Mouse (Mus musculus) forebrain, embryonic 13.5 days (tissue): ENCODE measurements at regions not wholly inside any gene's neighbourhood (a gene's known extent, or its start where the extent isn't known, plus 50 kb on each side); places are given as distances from the start of the nearest gene placed in this dataset.
A peak's percentile ranks its signal among the peaks of the same experiment; 100 is the strongest.

Source experiments
- ATAC-seq: fragments of 200-750 bp; cut with Nextera tagmentation; 2 replicates; pipeline ENCODE4 v1.8.0; 2017
- H3K27ac ChIP-seq: fragments of 300-500 bp; sonication (generic); 2 replicates; pipeline ENCODE4 v1.5.1; 2015; ENCODE audit warnings: inconsistent platforms, mild to moderate bottlenecking, moderate library complexity
- H3K27me3 ChIP-seq: fragments of 300-500 bp; sonication (generic); 2 replicates; pipeline ENCODE4 v1.6.1; 2015; ENCODE audit warnings: mild to moderate bottlenecking, inconsistent platforms
- H3K36me3 ChIP-seq: fragments of 300-500 bp; sonication (generic); 2 replicates; pipeline ENCODE4 v1.6.1; 2015; ENCODE audit warnings: mild to moderate bottlenecking, inconsistent platforms; ENCODE audit not compliant: poor library complexity, severe bottlenecking
- H3K4me1 ChIP-seq: fragments of 300-500 bp; sonication (generic); 2 replicates; pipeline ENCODE4 v1.6.1; 2015; ENCODE audit warnings: inconsistent platforms
- H3K4me2 ChIP-seq: fragments of 300-500 bp; sonication (generic); 2 replicates; pipeline ENCODE4 v1.6.1; 2015; ENCODE audit warnings: inconsistent platforms, mild to moderate bottlenecking, moderate library complexity
- H3K4me3 ChIP-seq: fragments of 300-500 bp; sonication (generic); 2 replicates; pipeline ENCODE4 v1.5.1; 2015; ENCODE audit warnings: mild to moderate bottlenecking, inconsistent platforms
- H3K9ac ChIP-seq: fragments of 300-500 bp; sonication (generic); 2 replicates; pipeline ENCODE4 v1.6.1; 2015; ENCODE audit warnings: mild to moderate bottlenecking, inconsistent platforms
- H3K9me3 ChIP-seq: fragments of 300-500 bp; sonication (generic); replicated peaks from 2 replicates; pipeline ENCODE4 v1.6.1; 2016; ENCODE audit warnings: inconsistent platforms
- WGBS: fragments of 180-500 bp; shearing (Covaris S2); methylation state at CpG from one replicate; pipeline ENCODE4 v1.1.7; 2015; 5-methylcytosine and 5-hydroxymethylcytosine counted together

GRCm38 (mm10) chr16:76762619-76763283 is 250.8 kb upstream of the Usp25 start:
- H3K4me2 ChIP-seq: no peak overlapping the region
- WGBS: 14% methylated on average over 8 of the region's 8 CpGs
- ATAC-seq: no peak
- no peaks in the 10 kb centered on the region for H3K9me3 ChIP-seq
- no peaks in the 10 kb centered on the region for H3K36me3 ChIP-seq
- H3K4me3 ChIP-seq: no peak overlapping the region
- no peaks in the 10 kb centered on the region for H3K4me1 ChIP-seq
- no peak overlapping the region for H3K9ac ChIP-seq
- H3K27me3 ChIP-seq: no peaks in the 10 kb centered on the region
- H3K27ac ChIP-seq: no peak overlapping the region

DNA sequence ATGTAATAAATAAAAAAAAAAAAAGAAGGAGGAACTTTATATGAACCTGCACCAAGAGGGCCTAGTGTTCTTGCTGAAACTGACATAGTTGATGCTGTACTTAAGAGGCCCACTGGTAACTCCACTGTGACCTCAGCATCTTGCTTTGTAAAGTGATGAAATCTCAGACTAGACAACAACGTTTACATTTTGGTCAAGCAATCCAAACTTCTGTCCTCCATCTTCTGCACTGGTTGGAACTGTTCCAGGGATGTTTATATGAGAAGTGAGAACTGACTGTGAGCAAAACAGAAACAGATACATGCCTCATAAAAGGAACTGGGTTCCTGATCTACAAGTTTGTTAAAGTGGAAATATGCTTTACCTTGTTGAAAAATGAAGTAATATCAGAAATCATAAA is 251.7 kb upstream of the Usp25 start:
- H3K27ac ChIP-seq: no peak overlapping the region
- no peaks in the 10 kb centered on the region for H3K4me1 ChIP-seq
- 82% methylated on average over 1 of the region's 1 CpGs for WGBS
- ATAC-seq: no peak
- no peaks in the 10 kb centered on the region for H3K9me3 ChIP-seq
- no peaks in the 10 kb centered on the region for H3K27me3 ChIP-seq
- H3K4me2 ChIP-seq: no peak overlapping the region
- H3K9ac ChIP-seq: no peak overlapping the region
- no peak overlapping the region for H3K4me3 ChIP-seq
- no peaks in the 10 kb centered on the region for H3K36me3 ChIP-seq

DNA sequence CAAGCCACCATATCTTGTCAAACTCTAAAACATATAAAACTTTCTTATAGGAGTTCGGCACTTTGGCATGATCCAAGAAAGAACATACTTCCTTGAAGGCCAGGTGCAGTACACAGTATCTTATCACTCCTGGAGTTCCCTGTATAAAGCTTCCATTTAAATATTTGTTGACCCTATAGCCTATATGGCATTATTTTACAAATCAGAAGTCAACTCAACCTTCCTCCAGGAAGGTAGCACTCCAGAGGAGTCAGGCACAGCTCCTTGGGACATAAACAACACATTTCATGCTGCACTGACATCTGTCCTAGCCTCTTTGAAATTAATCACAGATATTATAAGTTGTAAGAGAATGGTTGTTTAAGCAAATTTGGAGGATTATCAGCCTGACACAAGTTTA is 252.5 kb upstream of the Usp25 start:
- no peak overlapping the region for H3K27ac ChIP-seq
- H3K4me1 ChIP-seq: no peaks in the 10 kb centered on the region
- H3K4me2 ChIP-seq: no peak overlapping the region
- H3K9me3 ChIP-seq: no peaks in the 10 kb centered on the region
- WGBS: 92% methylated on average over 1 of the region's 1 CpGs
- no peak overlapping the region for H3K9ac ChIP-seq
- H3K27me3 ChIP-seq: no peaks in the 10 kb centered on the region
- no peaks in the 10 kb centered on the region for H3K36me3 ChIP-seq
- ATAC-seq: no peak
- H3K4me3 ChIP-seq: no peak overlapping the region

GRCm38 (mm10) chr16:76754871-76755270 is 258.6 kb upstream of the Usp25 start:
- no peak for ATAC-seq
- H3K4me3 ChIP-seq: no peak overlapping the region
- 81% methylated on average over 3 of the region's 3 CpGs for WGBS
- H3K9me3 ChIP-seq: no peaks in the 10 kb centered on the region
- H3K4me2 ChIP-seq: no peak overlapping the region
- no peak overlapping the region for H3K9ac ChIP-seq
- no peaks in the 10 kb centered on the region for H3K27me3 ChIP-seq
- H3K4me1 ChIP-seq: no peaks in the 10 kb centered on the region
- no peaks in the 10 kb centered on the region for H3K36me3 ChIP-seq
- H3K27ac ChIP-seq: no peak overlapping the region

GRCm38 (mm10) chr16:76746385-76746784 is 267.1 kb upstream of the Usp25 start:
- Histone ChIP-seq H3K9me3 (peaks cover 5% of the 10 kb centered on the region; the same call in 1 of the 2 replicates), H3K4me3 (no peak overlapping the region), H3K36me3 (no peaks in the 10 kb centered on the region), H3K27ac (no peak overlapping the region), H3K9ac (no peak overlapping the region), H3K4me1 (no peaks in the 10 kb centered on the region), H3K27me3 (no peaks in the 10 kb centered on the region), H3K4me2 (no peak overlapping the region)
- 95% methylated on average over 3 of the region's 3 CpGs for WGBS
- no peak for ATAC-seq

DNA sequence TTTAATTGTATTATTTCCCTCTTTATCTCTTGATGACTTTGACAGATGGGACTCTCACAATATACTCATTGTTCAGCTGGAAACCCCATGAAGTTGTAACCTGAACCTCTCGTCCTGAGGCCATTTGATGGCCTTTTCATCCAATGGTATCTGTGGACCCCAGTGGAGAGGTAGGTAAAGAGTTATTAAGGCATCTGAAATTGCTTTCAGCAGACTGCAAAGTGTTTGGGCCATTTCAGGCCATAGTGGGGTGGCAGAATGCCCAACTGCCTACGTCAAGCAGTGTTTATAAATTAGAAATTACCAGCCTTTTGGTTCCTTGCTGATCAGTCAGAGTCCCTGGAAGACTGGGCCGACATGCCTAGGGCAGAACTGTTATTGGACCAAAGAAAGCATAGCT is 272.4 kb upstream of the Usp25 start:
- 14% methylated on average over 3 of the region's 3 CpGs for WGBS
- ATAC-seq: peak; percentile 38; the same call in 1 of the 2 replicates
- Histone ChIP-seq H3K36me3 (no peaks in the 10 kb centered on the region), H3K27ac (no peak overlapping the region), H3K4me1 (no peaks in the 10 kb centered on the region), H3K9me3 (no peaks in the 10 kb centered on the region), H3K4me2 (no peak overlapping the region), H3K4me3 (no peak overlapping the region), H3K27me3 (no peaks in the 10 kb centered on the region), H3K9ac (no peak overlapping the region)

DNA sequence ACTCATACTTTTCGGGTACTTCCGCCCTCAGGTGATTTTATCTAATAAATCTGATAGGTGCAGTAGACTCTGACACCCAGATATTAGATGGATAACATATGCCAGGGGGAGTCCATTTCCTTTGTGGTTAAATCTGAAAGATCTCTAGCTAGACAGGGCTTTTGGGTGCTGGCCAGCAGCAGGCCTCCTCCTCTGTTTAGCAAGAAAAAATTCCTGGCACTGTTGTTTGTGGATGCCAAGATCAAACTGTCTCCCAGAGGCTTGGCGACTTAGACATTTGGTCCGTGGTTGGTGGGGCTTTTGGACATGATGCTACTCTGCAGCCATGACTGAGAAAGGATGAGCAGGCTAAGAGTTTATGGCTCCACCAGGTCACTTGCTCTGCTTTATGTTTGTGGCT is 287.5 kb upstream of the Usp25 start:
- Histone ChIP-seq H3K9ac (no peak overlapping the region), H3K27ac (no peak overlapping the region), H3K4me2 (no peak overlapping the region), H3K4me3 (no peak overlapping the region), H3K4me1 (no peaks in the 10 kb centered on the region), H3K27me3 (no peaks in the 10 kb centered on the region), H3K9me3 (no peaks in the 10 kb centered on the region), H3K36me3 (no peaks in the 10 kb centered on the region)
- 90% methylated on average over 4 of the region's 4 CpGs for WGBS
- no peak for ATAC-seq

- WGBS: 72% methylated on average over 8 of the region's 8 CpGs
- H3K4me3 ChIP-seq: no peak overlapping the region
- no peaks in the 10 kb centered on the region for H3K36me3 ChIP-seq
- H3K9ac ChIP-seq: no peak overlapping the region
- H3K27ac ChIP-seq: no peak overlapping the region
- H3K4me2 ChIP-seq: no peak overlapping the region
- no peaks in the 10 kb centered on the region for H3K4me1 ChIP-seq
- no peak for ATAC-seq
- H3K27me3 ChIP-seq: no peaks in the 10 kb centered on the region
- H3K9me3 ChIP-seq: no peaks in the 10 kb centered on the region
These were observed 288.2 kb upstream of the Usp25 start for GRCm38 (mm10) chr16:76725271-76725670.

DNA sequence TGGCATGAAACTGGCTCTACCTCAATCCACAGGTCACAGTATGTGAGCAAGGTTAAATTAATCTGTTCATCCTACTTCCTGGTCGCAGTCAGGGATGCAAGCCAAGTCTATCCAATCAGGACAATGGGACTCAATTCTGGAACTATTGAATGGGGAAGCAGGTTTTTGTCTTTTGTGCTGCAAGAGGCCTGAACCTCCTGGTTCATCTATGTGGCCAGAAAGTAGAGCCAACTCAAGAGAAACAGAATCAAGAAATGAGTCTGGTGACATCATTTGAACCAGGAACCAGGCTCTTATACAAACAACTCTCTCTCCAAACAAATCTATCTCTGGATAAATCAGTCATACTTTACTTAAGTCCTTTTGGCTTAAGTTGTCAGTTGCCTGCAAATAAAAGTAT is 294.7 kb upstream of the Usp25 start:
- Histone ChIP-seq H3K4me2 (no peak overlapping the region), H3K36me3 (no peaks in the 10 kb centered on the region), H3K9ac (no peak overlapping the region), H3K9me3 (no peaks in the 10 kb centered on the region), H3K27me3 (no peaks in the 10 kb centered on the region), H3K4me1 (no peaks in the 10 kb centered on the region), H3K4me3 (no peak overlapping the region), H3K27ac (no peak overlapping the region)
- WGBS: 80% methylated on average over 1 of the region's 1 CpGs
- no peak for ATAC-seq

DNA sequence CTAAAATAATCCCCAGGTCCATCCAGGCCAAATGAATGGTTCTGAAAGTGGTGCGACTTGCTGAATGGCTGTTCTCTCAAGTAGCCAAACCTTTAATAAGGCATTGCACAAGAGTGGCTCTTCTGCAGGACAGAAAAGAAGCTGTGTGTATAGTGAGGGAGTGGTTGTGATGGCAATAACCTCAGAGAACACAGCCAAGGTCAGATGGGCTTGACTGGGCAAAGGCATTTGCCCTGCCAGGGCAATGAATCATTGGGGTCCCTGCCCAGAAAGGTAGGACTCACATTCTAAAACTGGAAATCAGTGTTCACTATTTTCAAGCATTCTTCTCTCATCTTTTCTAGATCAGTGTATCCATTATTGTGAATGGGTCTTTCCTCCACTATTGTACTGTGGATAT is 295.4 kb upstream of the Usp25 start:
- no peak overlapping the region for H3K27ac ChIP-seq
- H3K9ac ChIP-seq: no peak overlapping the region
- ATAC-seq: no peak
- no peak overlapping the region for H3K4me2 ChIP-seq
- no peaks in the 10 kb centered on the region for H3K9me3 ChIP-seq
- H3K4me3 ChIP-seq: no peak overlapping the region
- no peaks in the 10 kb centered on the region for H3K36me3 ChIP-seq
- H3K27me3 ChIP-seq: no peaks in the 10 kb centered on the region
- WGBS: 87% methylated on average over 1 of the region's 1 CpGs
- H3K4me1 ChIP-seq: no peaks in the 10 kb centered on the region

- H3K36me3 ChIP-seq: no peaks in the 10 kb centered on the region
- no peak overlapping the region for H3K4me3 ChIP-seq
- ATAC-seq: 0 out of 2 replicates have a peak, but pooled peaks have one; percentile 38
- no peaks in the 10 kb centered on the region for H3K9me3 ChIP-seq
- H3K9ac ChIP-seq: no peak overlapping the region
- H3K27me3 ChIP-seq: no peaks in the 10 kb centered on the region
- WGBS: 38% methylated on average over 6 of the region's 6 CpGs
- H3K4me1 ChIP-seq: no peaks in the 10 kb centered on the region
- H3K27ac ChIP-seq: no peak overlapping the region
- no peak overlapping the region for H3K4me2 ChIP-seq
These were observed 318.6 kb upstream of the Usp25 start for GRCm38 (mm10) chr16:76694913-76695312.

DNA sequence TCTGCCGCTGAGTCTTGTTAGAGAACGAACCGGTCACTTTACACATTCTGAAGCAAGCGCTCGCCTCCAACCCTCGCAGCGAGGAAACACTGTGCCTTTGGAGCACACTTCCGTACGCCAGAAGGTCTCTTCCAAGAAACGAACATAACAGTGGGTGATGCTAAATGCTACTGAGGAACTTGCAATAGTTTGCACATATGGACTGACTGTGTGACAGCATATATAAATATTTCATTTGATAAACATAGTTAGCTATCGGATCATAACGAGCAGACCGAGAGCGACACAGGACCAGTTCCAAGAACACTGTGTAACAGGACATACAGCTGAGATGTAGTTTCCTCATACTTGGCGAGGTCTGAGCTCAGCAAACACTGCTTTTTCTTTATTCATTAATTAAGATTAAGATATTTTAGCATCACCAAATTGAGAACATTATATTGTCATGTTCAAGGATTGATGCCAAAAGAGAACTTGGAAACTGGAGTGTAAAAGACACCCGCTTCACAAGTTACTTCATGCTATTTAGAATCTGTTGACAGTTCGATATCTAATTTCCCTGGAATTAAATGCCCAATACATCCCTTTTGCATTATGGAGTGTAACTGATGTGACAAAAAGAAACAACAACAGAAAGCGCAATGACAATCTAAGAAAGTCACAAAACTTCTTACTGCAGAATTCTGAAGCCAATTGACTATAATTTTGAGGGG is 314.3 kb upstream of the Nrip1 start:
- ATAC-seq: peak; percentile 65; the same call in 1 of the 2 replicates
- 89% methylated on average over 18 of the region's 18 CpGs for WGBS
- no peak overlapping the region for H3K4me3 ChIP-seq

GRCm38 (mm10) chr16:76685562-76685961 is 311.9 kb upstream of the Nrip1 start:
- no peak overlapping the region for H3K27ac ChIP-seq

More for the DNA sequence above, 314.3 kb upstream of the Nrip1 start:
- Histone ChIP-seq H3K9ac (no peak overlapping the region), H3K27me3 (no peaks in the 10 kb centered on the region), H3K4me2 (no peak overlapping the region), H3K27ac (no peak overlapping the region), H3K36me3 (no peaks in the 10 kb centered on the region), H3K4me1 (no peaks in the 10 kb centered on the region), H3K9me3 (no peaks in the 10 kb centered on the region)

More at GRCm38 (mm10) chr16:76685562-76685961, 311.9 kb upstream of the Nrip1 start:
- Histone ChIP-seq H3K4me2 (no peak overlapping the region), H3K9me3 (no peaks in the 10 kb centered on the region), H3K9ac (no peak overlapping the region), H3K4me3 (no peak overlapping the region), H3K4me1 (no peaks in the 10 kb centered on the region), H3K27me3 (no peaks in the 10 kb centered on the region), H3K36me3 (no peaks in the 10 kb centered on the region)
- peak; percentile 50; the same call in 1 of the 2 replicates for ATAC-seq
- 30% methylated on average over 8 of the region's 8 CpGs for WGBS
